Mouse (Mus musculus): ENCODE measurements around the gene Rrm2.
"Not testable (repeated sequence)": the region's sequence is repeated elsewhere in the genome, so short reads cannot be mapped to it uniquely, and the experiment has no call there.

Rrm2 gene

DNA sequence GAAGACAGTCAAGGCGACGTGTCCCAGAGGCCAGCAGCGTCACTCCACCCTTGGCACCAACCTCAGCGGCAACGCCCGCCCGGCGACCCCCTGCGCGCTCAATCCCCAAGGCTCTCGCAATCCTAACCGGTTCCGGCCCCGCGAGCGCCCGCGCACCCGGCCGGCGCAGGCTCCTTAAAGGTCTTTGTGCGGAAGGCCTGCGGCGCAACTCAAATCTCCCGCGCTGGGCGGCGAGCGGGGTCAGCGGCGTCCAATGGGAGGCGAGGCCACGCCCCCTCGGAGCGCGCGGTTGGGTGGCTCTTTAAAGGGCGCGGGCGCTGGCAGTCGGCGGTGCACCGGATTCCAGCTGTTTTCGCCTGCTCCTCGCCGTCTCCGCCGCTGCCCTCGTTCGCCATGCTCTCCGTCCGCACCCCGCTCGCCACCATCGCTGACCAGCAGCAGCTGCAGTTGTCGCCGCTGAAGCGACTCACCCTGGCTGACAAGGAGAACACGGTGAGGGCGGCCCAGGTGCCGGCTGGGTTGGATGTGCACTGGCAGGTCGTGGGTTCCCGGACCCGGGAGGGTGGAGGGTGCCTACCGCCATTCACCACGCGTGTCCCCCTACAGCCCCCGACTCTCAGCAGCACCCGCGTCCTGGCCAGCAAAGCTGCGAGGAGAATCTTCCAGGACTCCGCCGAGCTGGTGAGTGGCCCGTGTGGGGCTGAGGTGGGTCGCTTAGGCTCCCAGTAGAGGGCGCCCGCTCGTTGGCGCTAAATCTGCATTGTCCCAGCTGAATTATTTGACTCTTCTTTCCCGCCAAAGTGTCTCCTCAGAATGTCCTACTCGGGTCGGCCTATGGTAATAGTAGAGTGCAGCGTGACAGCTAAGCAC is at the start of gene Rrm2:
Gene Rrm2, plus strand, starts transcription at position 288 of the 870 bp plus-strand sequence.
- DNase-seq = peak; percentile 86

DNA sequence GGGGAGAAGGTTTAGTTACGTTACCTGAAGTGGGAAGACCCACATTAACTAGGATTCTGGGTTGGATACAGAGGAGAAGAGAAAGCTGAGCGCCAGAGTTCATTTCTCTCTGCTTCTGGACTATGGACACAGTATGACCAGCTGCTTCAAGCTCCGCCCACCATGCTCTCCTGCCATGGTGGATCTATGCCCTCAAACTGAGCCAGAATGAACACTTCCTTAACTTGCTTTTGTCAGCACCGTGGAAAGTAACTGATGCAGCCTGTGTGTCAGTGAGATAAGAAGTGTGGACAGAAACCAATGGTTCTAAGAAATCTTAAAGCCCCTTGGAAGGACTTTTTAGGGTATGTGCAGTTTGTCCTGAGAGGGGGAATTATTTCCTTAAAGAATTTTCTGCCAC is 49.0 kb upstream of the Rrm2 start:
- no peak for DNase-seq

DNA sequence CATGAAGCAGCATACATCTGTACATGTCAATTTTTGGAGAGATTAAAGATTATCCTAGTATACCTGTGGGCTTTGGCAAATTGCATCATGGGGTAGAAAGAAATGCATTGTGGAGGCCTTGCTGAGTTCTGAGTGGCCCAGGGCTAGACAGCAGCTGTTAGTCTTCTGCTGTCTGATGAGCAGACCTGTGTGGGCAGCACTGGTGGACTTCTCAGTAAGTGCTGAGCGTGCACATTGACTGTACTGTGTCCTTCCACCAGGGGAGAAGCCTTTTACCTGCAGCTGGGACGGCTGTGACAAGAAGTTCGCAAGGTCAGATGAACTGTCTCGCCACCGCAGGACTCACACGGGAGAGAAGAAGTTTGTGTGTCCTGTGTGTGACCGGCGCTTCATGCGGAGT is 48.1 kb upstream of the Rrm2 start:
- DNase-seq = no peak

DNA sequence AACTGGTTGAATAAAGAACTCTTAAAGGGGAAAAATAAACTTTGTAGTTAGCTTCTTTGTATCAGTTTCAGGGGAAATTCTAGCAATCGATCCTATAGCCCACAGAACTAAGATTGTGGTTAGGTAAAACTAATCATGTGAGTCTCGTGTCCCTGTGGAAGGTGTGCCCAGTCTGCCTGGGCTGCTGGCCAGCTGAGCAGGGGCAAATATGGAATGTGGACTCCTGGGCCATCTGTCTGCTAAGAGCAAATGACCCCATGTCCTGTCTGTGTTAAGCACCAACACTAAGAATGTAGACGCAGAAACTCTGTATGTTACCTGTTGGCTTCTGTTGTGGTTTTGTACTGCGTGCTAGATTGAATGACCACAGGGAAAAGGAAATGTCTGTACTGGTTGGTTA is 46.9 kb upstream of the Rrm2 start:
- no peak for DNase-seq

DNA sequence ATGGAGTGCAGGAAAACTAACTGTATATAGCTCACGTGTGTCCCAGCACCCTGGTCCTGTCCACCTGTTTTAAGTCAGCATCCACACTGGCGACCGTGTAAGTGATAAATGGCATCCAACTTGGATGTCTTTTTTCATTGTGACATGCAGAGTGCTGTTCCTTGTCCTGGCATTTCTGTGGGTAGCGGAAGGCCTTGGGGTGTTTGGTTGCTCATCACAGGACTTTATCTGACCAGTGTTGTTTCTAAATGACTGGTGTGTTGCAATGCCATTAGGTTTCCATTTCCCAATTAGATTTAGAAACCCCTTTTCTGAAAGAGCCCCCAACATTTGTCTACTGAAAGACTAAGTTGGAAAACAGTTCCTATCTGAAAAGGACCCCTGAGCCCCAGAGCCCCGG is 45.9 kb upstream of the Rrm2 start:
- no peak for DNase-seq

DNA sequence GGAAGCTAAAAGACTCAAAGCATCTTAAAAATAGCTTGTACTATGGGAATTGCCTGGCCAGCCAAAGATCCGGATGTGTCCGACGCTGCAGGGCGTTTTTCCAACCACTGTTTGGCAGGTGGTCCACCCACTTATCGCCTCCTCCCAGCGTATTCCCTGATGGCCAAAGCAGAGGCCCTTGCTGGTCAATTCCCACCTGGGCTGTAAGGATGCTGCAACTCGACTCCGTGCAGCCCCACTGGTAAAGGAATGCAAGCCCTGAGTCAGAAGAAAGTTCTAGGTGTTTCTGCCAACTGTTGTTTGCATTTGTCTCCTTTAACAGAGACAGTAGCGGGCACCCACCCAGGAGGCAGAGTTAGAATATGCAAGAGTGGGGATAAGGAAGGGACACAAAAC is 27.9 kb upstream of the Rrm2 start:
- DNase-seq = no peak

DNA sequence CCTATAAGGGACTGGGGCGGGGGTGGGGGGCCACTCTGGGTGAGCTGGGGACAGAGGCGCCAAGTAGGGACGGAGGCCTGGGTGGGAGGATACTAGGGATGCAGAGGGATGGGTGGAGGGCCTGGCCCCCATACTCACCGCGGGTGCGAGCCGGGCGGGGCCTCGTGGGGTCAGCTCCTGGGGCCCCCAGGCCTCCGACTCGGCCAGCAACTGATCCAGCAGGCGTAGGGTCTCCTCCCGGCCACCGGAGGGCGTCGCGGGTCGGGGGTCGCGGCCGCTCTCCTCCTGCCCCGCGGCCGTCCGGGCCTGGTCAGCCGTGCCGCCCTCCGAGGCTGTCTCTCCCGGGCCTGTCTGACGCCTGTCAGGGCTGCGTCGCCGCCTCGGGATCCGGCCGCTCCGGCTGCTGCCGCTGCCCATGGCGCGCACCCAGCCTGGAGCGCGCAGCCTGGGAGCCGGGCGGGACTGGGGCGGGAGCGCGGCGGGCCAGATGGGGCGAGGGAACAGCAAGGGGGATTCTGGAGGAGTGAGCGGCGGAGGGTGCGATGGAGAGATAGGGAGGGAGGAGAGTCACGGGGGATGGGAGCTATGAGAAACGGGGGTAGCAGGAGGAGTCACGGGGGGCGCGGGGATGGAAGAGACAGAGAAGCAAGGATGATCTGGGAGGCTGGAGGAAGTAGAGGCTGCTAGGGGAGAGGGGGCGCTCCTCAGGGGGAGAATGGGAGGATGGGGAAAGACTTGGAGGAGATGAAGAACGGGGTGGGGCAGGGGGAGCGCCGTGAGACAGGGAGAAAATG is 27.4 kb upstream of the Rrm2 start:
- no peak for DNase-seq

DNA sequence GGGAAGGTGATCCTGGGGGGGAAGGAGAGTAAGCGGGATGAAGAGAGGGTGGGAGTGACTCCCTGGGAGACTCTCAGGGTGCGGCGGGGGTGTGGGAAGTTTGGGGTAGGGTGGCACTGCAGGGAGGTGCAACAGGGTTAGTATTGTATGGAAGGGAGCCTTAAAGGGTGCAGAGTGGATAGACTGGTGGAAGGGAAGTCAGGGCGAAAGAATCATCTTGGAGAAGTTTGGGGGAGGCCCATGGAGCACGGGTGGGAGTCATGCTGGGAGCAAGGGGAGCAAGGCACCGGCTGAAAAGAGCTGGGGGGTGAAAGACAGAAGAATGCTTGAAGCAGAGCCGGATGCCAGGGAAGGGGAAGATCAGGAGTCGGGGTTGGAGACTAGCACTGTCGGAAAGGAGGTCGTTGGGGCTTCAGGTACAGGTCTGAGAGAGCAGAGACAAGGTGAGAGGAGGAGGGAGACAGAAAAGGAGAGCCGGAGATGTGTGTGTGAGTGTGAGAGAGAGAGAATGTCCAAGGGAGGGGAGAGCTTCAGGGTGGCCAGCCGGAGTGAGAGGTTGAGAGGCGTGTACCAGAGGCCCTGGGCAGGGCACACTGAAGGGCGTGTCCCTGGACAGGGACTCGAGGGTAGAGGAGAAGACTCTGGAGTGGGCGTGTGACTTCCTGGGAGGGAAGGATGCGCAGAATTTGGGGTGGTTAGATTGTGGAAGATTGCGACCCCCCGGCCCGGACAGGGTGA is 26.6 kb upstream of the Rrm2 start, which contains the start of gene Cys1:
Gene Cys1, minus strand, starts transcription at position 528 of the 738 bp plus-strand sequence.
- no peak for DNase-seq

DNA sequence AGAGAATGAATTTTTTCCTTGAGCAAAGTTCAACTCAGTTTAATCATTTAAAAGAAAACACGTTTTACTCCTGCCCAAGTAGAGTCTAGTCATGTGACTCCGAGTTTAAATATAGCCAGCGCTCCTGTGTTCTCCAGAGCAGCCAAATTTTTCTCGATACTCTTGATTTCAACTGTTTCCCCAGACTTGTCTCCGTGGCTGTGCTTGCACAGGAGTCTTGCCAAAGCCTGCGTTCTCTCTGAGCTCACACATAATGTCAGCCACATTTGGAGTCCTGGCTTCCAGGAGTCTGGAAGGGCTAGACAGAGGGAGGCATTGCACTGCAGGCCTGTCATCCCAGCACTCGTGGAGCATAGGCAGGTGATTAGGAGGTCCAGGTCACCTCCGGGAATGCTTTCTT is 25.5 kb upstream of the Rrm2 start:
- no peak for DNase-seq

DNA sequence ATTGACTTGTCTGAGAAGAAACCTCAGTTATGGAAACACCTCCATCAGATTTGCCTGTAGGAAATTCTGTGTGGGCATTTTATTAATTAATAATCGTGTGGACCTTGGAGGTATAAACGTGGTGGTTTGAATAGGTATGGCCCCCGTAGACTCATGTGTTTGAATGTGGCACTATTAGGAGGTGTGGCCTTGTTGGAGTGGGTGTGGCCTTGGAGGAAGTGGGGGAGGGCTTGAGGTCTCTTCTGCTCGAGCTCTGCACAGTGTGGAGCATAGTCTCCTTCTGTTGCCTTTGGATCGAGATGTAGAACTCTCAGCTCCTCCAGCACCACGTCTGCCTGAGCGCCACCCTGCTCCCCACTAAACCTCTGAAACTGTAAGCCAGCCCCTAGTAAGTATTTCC is 24.6 kb upstream of the Rrm2 start:
- no peak for DNase-seq

DNA sequence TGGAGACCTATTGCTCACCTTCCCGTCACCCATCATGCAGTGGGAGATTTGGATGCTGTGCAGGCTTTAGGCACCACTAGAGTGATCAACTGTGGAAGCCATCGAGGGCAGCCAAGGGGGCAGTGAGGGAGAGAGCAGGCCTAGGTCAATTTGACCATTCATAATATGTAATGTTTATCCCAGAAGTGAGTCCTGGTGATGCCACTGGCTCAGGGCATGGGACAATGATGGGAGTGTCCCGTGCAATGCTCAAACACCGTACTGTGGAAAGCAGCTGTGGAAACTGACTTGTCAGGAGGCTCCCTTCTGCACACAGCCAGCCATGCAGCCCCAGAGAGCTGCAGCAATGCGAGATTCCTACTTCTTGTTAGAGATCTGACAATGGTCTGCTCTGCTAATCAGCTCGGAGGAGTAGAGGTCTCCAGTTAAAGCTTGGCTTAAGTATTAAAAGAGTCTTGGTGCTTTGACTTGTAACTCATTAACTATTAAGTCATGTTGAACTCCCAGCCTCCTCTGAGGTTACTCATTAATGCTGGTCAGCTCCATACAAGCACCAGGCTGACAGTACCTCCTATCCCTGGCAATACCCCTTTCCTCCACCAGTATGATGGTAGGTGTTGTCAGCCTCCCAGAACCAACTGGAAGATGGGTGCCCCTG is 21.9 kb upstream of the Rrm2 start:
- DNase-seq = no peak

DNA sequence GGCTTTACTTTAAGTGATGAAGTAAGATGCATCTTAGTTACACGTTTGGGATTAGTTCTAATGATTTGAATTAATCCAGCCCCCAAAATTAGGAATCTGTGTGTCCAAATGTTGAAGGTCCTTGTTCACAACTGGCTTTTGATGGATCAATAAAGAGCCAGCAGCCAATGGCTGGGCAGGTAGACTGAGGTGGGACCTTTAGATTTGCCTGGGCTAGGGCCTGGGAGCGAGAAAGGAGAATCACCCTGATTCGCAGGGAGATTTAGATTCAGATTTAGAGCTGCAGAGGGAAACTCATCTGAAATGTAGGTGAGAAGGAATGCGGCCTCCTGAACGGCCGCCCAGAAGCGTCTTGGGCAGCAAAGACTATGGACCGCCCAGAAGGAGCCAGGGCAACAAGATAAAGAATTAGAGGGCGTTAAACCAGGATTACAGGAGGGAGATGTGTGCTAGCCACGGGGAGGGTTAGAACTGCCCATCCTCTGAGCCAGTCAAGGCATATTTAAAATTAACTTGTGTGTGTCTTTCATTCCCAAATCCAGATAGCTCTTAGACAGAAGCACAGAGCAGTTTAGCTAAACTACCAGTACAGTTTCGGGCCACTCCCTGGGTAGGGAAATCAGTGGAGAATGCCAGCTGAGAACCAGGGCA is 21.2 kb upstream of the Rrm2 start:
- DNase-seq = no peak

DNA sequence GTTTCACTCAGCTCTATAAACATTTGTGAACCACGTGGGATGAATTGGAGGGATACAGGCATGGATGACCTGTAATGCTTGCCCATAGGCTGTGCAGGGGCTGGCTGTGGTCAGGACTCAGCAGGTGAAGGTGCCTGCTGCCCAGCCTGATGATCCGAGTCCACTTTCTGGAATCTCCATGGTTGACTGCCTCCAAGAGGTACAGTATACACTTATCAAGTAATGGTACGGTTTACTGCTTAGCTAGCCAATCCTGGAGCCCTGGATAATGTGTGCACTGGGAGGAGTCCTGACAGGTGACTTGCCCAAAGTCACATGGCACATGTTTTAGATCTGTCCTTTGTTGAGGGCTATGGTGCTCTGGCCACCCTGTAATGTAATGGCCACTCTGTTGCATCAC is 17.7 kb upstream of the Rrm2 start:
- no peak for DNase-seq

DNA sequence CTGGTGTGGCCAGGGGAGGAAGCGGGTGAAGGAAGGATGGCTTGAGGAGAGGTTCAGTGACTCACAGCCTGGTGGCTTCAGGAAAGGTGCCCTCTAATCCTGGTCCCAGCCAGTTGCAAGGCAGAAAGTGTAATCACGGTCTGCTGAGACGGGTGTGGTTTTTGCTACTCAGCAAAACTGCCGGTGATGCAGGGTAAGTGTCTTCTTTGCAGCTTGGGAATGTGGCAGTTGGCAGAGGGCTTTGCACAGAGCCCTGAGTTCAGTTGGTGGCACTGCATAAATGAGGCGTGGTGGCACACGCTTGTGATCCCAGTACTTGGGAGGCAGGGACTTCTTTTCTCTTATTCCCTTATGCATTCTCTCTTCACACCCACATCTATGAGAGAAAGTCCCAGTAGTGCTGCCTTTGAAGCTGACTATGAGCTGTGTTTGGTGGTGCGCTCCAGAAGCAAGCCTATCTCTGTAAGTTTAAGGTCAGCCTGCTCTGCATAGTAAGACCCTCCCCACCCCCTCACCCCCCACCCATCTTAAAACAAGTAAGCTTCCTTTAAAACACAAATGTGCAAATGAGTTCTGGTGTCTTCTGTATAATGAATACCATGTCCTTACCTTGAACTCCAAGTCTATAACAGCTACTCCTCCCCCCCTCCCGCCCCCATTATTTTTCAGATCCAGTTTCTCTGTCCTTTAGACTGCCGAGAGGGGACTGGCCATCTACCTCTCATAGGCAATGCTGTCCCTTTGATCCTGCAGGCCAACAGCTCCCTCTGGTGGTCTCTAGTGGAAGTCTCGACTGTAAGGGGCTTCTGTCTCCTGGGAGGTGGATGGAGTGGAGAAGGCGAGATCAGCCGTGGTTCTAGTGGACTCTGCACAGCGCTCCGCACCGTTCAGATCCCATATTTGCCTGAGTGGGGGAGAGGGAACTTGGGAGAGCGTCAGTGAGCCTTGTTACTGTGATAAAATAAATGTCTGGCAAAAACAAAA is 11.2 kb upstream of the Rrm2 start:
- DNase-seq = peak; percentile 76

DNA sequence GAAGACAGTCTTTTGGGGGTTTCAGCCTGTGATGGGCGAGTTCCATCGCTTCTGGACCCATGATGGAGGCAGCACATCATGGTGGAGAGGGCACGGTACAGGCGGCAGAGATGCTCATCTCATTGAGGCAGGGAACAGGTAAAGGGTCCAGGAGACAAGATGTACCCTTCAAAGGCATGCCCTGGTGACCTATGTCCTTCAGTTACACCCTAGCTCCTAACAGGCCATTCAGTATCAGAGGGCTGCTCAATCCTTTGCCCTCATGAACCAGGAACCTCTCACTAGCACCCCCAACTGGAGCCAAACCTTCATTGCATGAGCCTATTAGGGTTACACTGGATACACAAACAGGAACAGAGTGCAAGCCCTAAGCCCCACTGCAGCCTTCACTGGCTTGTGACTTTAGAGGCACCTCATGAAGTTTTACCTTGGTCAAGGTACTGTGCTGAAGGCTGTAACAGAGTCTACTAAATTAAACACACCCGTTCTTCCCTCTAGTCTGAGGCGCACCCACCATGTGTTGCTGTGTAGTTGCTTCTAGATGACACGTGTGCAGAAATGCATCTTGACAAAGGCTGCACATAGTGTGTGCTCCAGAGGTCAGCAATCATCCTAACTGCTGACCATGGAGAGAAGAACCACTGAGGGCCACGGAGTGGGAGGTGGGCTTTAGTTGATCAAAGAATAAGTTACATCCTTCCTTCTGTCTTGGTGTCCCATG is 10.4 kb upstream of the Rrm2 start:
- no peak for DNase-seq

DNA sequence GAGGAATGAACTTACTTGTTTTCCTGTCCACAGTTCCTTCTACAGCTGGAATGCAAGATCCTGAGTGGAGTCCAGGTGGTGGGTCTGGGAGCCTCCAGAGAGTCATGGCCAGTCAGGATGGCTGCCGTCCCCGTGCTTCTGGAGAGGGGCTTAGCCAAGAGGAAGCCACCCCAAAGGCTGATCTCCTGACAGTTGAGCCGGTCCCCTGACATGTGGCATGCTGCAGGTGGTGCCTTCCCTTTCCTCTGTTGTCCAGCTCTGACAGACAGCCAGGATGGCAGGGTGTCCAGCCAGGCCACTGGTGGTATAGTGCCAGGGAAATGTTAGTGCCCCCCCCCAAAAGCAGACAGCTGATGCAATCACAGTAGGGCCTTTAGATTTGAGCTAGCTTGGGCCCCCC is 9.5 kb upstream of the Rrm2 start:
- DNase-seq = no peak

DNA sequence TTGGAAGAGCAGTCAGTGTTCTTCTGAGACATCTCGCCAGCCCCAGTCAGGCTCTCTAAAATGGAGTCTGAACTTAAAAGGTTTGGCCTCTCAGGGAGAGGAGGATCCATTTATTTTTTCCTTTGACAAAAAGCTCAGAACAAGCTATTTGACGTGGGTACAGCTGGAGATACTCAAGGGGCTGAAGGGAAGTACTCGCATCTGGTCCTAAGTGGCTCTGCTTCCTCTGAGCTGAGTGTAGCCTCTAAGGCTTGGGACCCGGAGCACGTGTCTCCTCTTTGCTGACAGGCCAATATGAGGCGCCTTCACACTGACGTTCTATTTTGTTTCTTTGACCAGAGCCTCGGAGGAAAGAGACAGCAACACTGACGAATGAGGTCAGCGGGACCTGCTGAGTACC is 8.5 kb upstream of the Rrm2 start:
- no peak for DNase-seq

DNA sequence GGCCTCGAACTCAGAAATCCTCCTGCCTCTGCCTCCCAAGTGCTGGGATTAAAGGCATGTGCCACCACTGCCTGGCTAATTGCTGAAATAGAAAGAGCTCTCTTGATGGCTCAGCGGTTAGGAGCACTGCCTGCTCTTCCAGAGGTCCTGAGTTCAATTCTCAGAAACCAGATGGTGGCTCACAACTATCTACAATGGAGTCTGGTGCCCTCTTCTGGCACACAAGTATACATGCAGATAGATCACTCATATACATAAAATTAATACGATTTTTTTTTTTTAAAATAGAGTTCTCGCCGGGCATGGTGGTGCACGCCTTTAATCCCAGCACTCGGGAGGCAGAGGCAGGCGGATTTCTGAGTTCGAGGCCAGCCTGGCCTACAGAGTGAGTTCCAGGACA is 6.4 kb upstream of the Rrm2 start:
- DNase-seq = not testable (repeated sequence)

DNA sequence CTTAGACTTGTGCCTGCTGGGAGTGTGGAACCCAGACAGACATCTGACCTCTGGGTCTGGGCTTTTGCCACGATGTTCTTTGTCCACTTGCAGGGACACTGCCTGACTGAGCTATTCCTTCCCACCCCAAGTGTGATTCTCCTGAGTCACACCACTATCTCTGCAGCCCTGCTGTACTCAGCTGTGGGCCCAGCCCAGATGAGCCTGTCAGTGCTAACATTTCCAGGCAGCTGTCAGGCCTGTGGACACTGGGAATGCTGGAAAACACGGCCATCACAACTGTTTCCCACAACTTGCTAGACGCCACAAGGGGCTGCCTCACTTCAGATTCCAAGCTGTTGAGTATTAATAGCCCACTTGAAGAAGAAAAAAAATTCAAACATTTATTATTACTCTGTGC is 5.0 kb upstream of the Rrm2 start:
- DNase-seq = no peak

DNA sequence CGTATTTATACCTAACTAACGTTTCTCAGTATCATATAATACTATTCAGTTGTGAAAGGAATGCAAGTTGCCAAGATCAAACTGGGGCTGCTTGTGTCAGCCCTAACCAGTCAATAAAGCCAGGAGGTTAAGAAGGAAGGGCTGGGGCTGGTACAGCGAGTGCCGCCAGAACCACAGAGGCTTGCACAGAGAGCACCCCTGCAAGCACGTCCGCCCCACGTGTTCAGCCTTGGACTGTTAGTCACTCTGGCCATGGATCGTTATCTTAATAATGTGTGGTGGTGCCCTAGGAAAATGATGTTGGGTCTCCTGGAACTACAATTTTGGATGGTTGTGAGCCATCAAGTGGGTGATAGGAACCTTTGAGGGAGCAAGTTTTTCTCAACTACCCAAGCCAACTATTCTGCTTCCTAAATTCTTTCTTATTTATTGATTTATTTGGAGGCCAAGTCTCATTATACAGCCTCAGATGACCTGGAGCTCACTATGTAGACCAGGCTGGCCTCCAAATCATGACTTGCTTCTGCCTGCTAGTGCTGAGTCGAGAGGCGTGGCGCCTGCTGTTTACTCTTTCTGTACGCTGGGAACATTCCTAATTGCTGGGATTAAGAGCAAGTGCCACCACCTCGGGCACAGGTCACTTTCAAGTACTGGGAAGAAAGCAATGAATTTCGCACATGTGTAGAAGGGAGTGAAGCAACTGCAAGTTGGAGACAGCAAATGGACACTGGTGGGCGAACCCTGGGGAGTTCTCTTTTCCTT is 2.4 kb upstream of the Rrm2 start:
- DNase-seq = no peak

All from cerebellum, adult 8-10 months (tissue).